In genomic region chr6:93218015-93218593, GRCm38 (mm10) we compare ENCODE assay signal across 12 mouse cellular contexts.
A peak's percentile ranks its signal among the peaks of the same experiment; 100 is the strongest.
DNase-seq lines count a peak whose midpoint lies in the region; ATAC-seq lines count a peak whose summit lies in the region.
"Had no signal": no experiment of that assay in that cellular context is flagged by ENCODE, and none has a peak within 500 bp of the region (broad histone marks: within the 10 kb centered on the region; RNA-seq: fewer than 3 reads in every experiment).

No protein-coding gene starts in this region.

- H3K4me1 ChIP-seq in limb, embryonic 13.5 days, result peaks cover 15% of the 10 kb centered on the region
- H3K4me1 ChIP-seq in hindbrain, embryonic 11.5 days (replicated peaks; ENCODE audit: control insufficient read depth, insufficient read depth, low read length), result no peaks in the 10 kb centered on the region

- no peaks in the 10 kb centered on the region for H3K27me3 ChIP-seq in limb, embryonic 13.5 days
- H3K27me3 ChIP-seq in hindbrain, embryonic 11.5 days (ENCODE audit: control insufficient read depth, insufficient read depth, low read length), result no peaks in the 10 kb centered on the region
- H3K27me3 ChIP-seq: hindbrain, embryonic 15.5 days; neural tube, embryonic 12.5 days had no signal

- 0 out of 2 replicates have a peak overlapping the region, but pooled peaks have one; percentile 11 for H3K27ac ChIP-seq in limb, embryonic 13.5 days
- H3K27ac ChIP-seq in hindbrain, embryonic 11.5 days (ENCODE audit: low read depth, low read length), result no peak overlapping the region
- H3K27ac ChIP-seq: hindbrain, embryonic 15.5 days; macrophage; neural tube, embryonic 12.5 days had no signal

- DNase-seq in kidney, adult 11 months, result peak; percentile 5
- DNase-seq in kidney, adult 9 months, result no peak
- DNase-seq in brain, adult 2 months (ENCODE audit: low read depth, low spot score), result peak; percentile 82
- DNase-seq in ovary, postnatal 14 days (ENCODE audit: low spot score), result no peak
- no peak for DNase-seq in hindbrain, embryonic 11.5 days (ENCODE audit: low spot score)
- DNase-seq: cerebellum, adult 18-20 months; spleen, adult 18-20 months had no signal

- H3K9ac ChIP-seq in limb, embryonic 13.5 days, result no peak overlapping the region
- H3K9ac ChIP-seq in hindbrain, embryonic 11.5 days (ENCODE audit: low read depth, low read length), result no peak overlapping the region
- H3K9ac ChIP-seq: hindbrain, embryonic 15.5 days; neural tube, embryonic 12.5 days had no signal

- peak; percentile 98 for ATAC-seq in frontal cortex, adult (ENCODE audit: low TSS enrichment)
- ATAC-seq in limb, embryonic 13.5 days (ENCODE audit: low FRiP score, low read depth), result peak; percentile 71; the same call in 1 of the 2 replicates
- ATAC-seq in hindbrain, embryonic 11.5 days (ENCODE audit: low FRiP score), result no peak

- no peaks in the 10 kb centered on the region for H3K9me3 ChIP-seq in limb, embryonic 13.5 days
- no peaks in the 10 kb centered on the region for H3K9me3 ChIP-seq in hindbrain, embryonic 11.5 days (ENCODE audit: control insufficient read depth, low read length)
- H3K9me3 ChIP-seq: hindbrain, embryonic 15.5 days; neural tube, embryonic 12.5 days had no signal

- no peak overlapping the region for H3K4me3 ChIP-seq in limb, embryonic 13.5 days
- H3K4me3 ChIP-seq in hindbrain, embryonic 11.5 days (ENCODE audit: low read depth, low read length), result no peak overlapping the region
- H3K4me3 ChIP-seq: hindbrain, embryonic 15.5 days; neural tube, embryonic 12.5 days had no signal

- no peak overlapping the region for H3K4me2 ChIP-seq in limb, embryonic 13.5 days (replicated peaks)
- no peak overlapping the region for H3K4me2 ChIP-seq in hindbrain, embryonic 11.5 days (replicated peaks; ENCODE audit: low read depth, low read length)
- H3K4me2 ChIP-seq: hindbrain, embryonic 15.5 days; neural tube, embryonic 12.5 days had no signal

- 48% methylated on average over 4 of the region's 4 CpGs for WGBS in limb, embryonic 13.5 days
- 80% methylated on average over 4 of the region's 4 CpGs for WGBS in hindbrain, embryonic 11.5 days

- no peaks in the 10 kb centered on the region for H3K36me3 ChIP-seq in limb, embryonic 13.5 days
- no peaks in the 10 kb centered on the region for H3K36me3 ChIP-seq in hindbrain, embryonic 11.5 days (ENCODE audit: control insufficient read depth, insufficient read depth, low read length)
- H3K36me3 ChIP-seq: hindbrain, embryonic 15.5 days; neural tube, embryonic 12.5 days had no signal

Comparison
In these comparisons a context has a peak if more than half of its experiments do, and no peak if none do; other contexts are left out.
1. DNase-seq: peak in kidney, adult 11 months (single experiment) and brain, adult 2 months (single experiment); none in kidney, adult 9 months (single experiment), ovary, postnatal 14 days (single experiment) and hindbrain, embryonic 11.5 days (single experiment).